Mouse (Mus musculus): ENCODE results near the gene Etv5. TPM values are rescaled to one million over a fixed set of nuclear protein-coding genes. Genes with fewer than 3 reads are reported as not detected.

The Etv5 gene
- total and polyA plus RNA-seq, 3 experiments = 15.6 to 84.7 (median 18.0) TPM

GRCm38 (mm10) chr16:22353639-22354038, 85.9 kb downstream of the Etv5 start:
- TF ChIP-seq POLR2AphosphoS5 (IDR thresholded peaks at IDR 0.05; ENCODE audit: insufficient replicate concordance, low read depth, low read length) (no peak), GATA1 (IDR thresholded peaks at IDR 0.05; ENCODE audit: borderline replicate concordance, low read length) (no peak), GATA2 (IDR thresholded peaks at IDR 0.05; ENCODE audit: borderline replicate concordance, low read depth, low read length) (no peak), TAL1 (conservative IDR thresholded peaks at IDR 0.05; ENCODE audit: low read depth, low read length) (no peak)
- Histone ChIP-seq H3K4me3 (ENCODE audit: low read depth, low read length) (no peak overlapping the region), H3K4me1 (ENCODE audit: insufficient read depth, low read depth, low read length) (no peaks in the 10 kb centered on the region), H3K27me3 (ENCODE audit: insufficient read depth, low read length) (no peaks in the 10 kb centered on the region; the same call in 1 of the 2 replicates), H3K36me3 (replicated peaks) (no peaks in the 10 kb centered on the region), H3K9me3 (replicated peaks) (no peaks in the 10 kb centered on the region)
- ATAC-seq (ENCODE audit: extremely low read depth, insufficient number of reproducible peaks, low FRiP score, poor library complexity, severe bottlenecking) (no peak), DNase-seq (ENCODE audit: low spot score) (no peak)

DNA sequence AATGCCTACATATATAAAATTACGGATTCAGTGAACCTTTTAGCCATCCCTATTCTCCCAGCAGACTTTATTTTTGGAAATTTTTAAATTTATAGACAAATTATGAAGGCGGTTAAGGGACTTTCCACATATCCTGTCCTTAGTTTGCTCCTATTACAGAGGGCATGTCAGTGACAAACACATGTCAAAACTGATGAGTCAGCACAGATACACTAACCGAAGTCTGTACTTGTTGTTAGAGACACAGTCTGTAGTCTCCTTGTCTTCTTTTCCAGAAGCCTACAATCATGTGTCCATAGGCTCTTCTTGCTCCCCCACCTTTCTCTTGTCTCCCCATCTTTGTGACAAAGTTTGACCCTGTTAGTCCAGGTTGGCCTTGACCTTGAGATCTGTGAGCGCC, 88.3 kb downstream of the Etv5 start:
- no peak overlapping the region for H3K4me3 ChIP-seq (ENCODE audit: low read depth, low read length)
- H3K27me3 ChIP-seq (ENCODE audit: insufficient read depth, low read length) = no peaks in the 10 kb centered on the region; the same call in 1 of the 2 replicates
- no peaks in the 10 kb centered on the region for H3K4me1 ChIP-seq (ENCODE audit: insufficient read depth, low read depth, low read length)
- H3K9me3 ChIP-seq (replicated peaks) = no peaks in the 10 kb centered on the region
- H3K36me3 ChIP-seq (replicated peaks) = no peaks in the 10 kb centered on the region
- TF ChIP-seq POLR2AphosphoS5 (IDR thresholded peaks at IDR 0.05; ENCODE audit: insufficient replicate concordance, low read depth, low read length) = no peak
- no peak for TF ChIP-seq TAL1 (conservative IDR thresholded peaks at IDR 0.05; ENCODE audit: low read depth, low read length)
- TF ChIP-seq GATA2 (IDR thresholded peaks at IDR 0.05; ENCODE audit: borderline replicate concordance, low read depth, low read length) = no peak
- TF ChIP-seq CTCF (IDR thresholded peaks at IDR 0.05; ENCODE audit: low read depth, low read length) = no peak
- TF ChIP-seq GATA1 (IDR thresholded peaks at IDR 0.05; ENCODE audit: borderline replicate concordance, low read length) = no peak
- ATAC-seq (ENCODE audit: extremely low read depth, insufficient number of reproducible peaks, low FRiP score, poor library complexity, severe bottlenecking) (no peak), DNase-seq (ENCODE audit: low spot score) (no peak)

- TF ChIP-seq POLR2AphosphoS5 (IDR thresholded peaks at IDR 0.05; ENCODE audit: insufficient replicate concordance, low read depth, low read length) = no peak
- no peak for TF ChIP-seq TAL1 (conservative IDR thresholded peaks at IDR 0.05; ENCODE audit: low read depth, low read length)
- TF ChIP-seq GATA1 (IDR thresholded peaks at IDR 0.05; ENCODE audit: borderline replicate concordance, low read length) = no peak
- TF ChIP-seq GATA2 (IDR thresholded peaks at IDR 0.05; ENCODE audit: borderline replicate concordance, low read depth, low read length) = no peak
- no peak for TF ChIP-seq CTCF (IDR thresholded peaks at IDR 0.05; ENCODE audit: low read depth, low read length)
- ATAC-seq (ENCODE audit: extremely low read depth, insufficient number of reproducible peaks, low FRiP score, poor library complexity, severe bottlenecking) (no peak), DNase-seq (ENCODE audit: low spot score) (no peak)
Measured at GRCm38 (mm10) chr16:22349798-22350197, 89.7 kb downstream of the Etv5 start.

DNA sequence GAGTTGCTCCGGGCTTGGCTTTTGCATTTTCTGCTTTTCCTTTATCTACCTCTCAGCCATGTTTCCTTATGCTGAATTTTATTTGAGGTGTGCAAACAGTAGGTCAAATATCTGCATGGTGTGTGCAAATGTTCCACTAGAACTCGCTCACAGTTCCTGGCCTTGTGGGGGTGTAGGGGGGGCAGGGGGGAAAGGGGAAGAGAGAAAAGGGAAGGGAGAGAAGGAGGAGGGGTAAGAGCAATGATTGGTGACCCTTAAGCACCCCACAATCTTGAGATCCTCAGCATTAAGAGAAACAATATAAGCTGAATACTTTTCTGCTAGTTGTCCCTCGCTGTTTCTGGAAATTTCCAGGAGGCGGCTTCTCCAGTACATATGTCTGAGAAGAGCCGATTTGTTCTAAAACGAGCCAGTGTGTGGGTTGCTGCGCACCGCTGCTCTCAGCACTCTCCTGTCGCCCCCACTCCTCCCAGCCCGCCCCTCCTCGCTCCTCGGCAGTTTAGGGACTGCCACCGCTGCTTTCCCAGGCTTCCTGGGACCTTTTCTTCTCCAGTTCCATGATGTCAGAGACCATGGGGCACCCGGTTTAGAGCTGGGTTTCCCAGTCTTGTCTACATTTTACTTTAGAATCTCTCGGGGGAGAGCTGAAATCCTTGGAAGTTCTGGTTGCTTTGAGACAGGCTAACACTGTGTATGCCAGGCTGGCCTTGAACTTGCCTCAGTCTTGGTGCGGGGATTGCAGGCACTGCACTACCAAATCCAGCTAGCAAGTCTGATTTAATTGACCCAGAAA, 90.8 kb downstream of the Etv5 start:
- no peak for DNase-seq (ENCODE audit: low spot score)

More at GRCm38 (mm10) chr16:22349798-22350197, 89.7 kb downstream of the Etv5 start:
- no peaks in the 10 kb centered on the region; the same call in 1 of the 2 replicates for H3K27me3 ChIP-seq (ENCODE audit: insufficient read depth, low read length)
- H3K9me3 ChIP-seq (replicated peaks) = no peaks in the 10 kb centered on the region
- no peaks in the 10 kb centered on the region for H3K4me1 ChIP-seq (ENCODE audit: insufficient read depth, low read depth, low read length)
- H3K4me3 ChIP-seq (ENCODE audit: low read depth, low read length) = no peak overlapping the region
- no peaks in the 10 kb centered on the region for H3K36me3 ChIP-seq (replicated peaks)

DNA sequence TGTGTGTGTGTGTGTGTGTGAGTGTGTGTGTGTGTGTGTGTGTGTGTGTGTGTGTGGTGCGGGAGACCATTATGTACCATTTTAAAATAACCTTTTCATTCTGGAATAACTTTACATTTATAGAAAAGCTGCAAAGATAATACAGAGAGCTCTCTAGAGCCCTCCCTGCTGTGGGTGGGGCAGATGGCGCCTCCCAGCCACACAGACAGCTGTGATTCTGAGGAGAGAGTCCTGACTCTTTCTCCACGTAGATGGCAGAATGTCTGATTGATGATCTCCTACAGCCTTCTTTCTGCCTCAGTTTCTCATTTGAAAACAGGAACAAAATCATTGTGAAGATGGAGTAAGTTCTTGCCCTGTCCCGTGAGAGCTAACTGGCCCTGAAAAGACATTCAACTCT, 91.5 kb downstream of the Etv5 start:
- H3K27me3 ChIP-seq (ENCODE audit: insufficient read depth, low read length) = no peaks in the 10 kb centered on the region
- DNase-seq (ENCODE audit: low spot score) = no peak
- TF ChIP-seq GATA2 (IDR thresholded peaks at IDR 0.05; ENCODE audit: borderline replicate concordance, low read depth, low read length) (no peak), TAL1 (conservative IDR thresholded peaks at IDR 0.05; ENCODE audit: low read depth, low read length) (no peak), GATA1 (IDR thresholded peaks at IDR 0.05; ENCODE audit: borderline replicate concordance, low read length) (no peak), CTCF (IDR thresholded peaks at IDR 0.05; ENCODE audit: low read depth, low read length) (no peak), POLR2AphosphoS5 (IDR thresholded peaks at IDR 0.05; ENCODE audit: insufficient replicate concordance, low read depth, low read length) (no peak)
- H3K36me3 ChIP-seq (replicated peaks) = no peaks in the 10 kb centered on the region
- ATAC-seq (ENCODE audit: extremely low read depth, insufficient number of reproducible peaks, low FRiP score, poor library complexity, severe bottlenecking) = no peak
- no peaks in the 10 kb centered on the region for H3K4me1 ChIP-seq (ENCODE audit: insufficient read depth, low read depth, low read length)
- H3K9me3 ChIP-seq (replicated peaks) = no peaks in the 10 kb centered on the region
- H3K4me3 ChIP-seq (ENCODE audit: low read depth, low read length) = no peak overlapping the region

More for the DNA sequence above, 90.8 kb downstream of the Etv5 start:
- Histone ChIP-seq H3K4me1 (ENCODE audit: insufficient read depth, low read depth, low read length) (no peaks in the 10 kb centered on the region), H3K36me3 (replicated peaks) (no peaks in the 10 kb centered on the region), H3K9me3 (replicated peaks) (no peaks in the 10 kb centered on the region), H3K4me3 (ENCODE audit: low read depth, low read length) (no peak overlapping the region), H3K27me3 (ENCODE audit: insufficient read depth, low read length) (no peaks in the 10 kb centered on the region)
- TF ChIP-seq CTCF (IDR thresholded peaks at IDR 0.05; ENCODE audit: low read depth, low read length) (no peak), TAL1 (conservative IDR thresholded peaks at IDR 0.05; ENCODE audit: low read depth, low read length) (no peak), POLR2AphosphoS5 (IDR thresholded peaks at IDR 0.05; ENCODE audit: insufficient replicate concordance, low read depth, low read length) (no peak), GATA1 (IDR thresholded peaks at IDR 0.05; ENCODE audit: borderline replicate concordance, low read length) (no peak), GATA2 (IDR thresholded peaks at IDR 0.05; ENCODE audit: borderline replicate concordance, low read depth, low read length) (no peak)
- no peak for ATAC-seq (ENCODE audit: extremely low read depth, insufficient number of reproducible peaks, low FRiP score, poor library complexity, severe bottlenecking)

DNA sequence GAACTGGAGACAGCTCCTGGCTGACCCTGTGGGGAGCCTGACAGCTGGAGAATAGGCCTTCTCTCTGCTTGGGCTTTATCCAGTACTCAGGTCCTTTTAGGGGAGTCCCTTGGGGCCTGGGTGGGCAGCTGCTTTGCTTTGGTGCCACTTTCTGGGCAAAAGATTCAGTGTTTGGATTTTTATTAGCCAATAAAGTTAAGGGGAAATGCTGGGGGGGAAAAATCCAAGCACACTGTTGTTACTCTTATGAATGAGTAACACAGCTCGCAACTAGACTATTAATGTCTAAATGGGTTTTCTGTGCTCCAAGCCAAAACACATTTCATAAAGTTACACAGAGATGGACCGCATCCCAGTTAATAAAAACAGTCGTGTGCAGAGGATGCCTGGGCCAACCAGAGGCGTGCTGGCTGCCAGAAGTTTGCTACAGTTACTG, 98.3 kb downstream of the Etv5 start:
- TF ChIP-seq POLR2AphosphoS5 (IDR thresholded peaks at IDR 0.05; ENCODE audit: insufficient replicate concordance, low read depth, low read length) = no peak
- TF ChIP-seq GATA1 (IDR thresholded peaks at IDR 0.05; ENCODE audit: borderline replicate concordance, low read length) = no peak
- TF ChIP-seq CTCF (IDR thresholded peaks at IDR 0.05; ENCODE audit: low read depth, low read length) = no peak
- TF ChIP-seq GATA2 (IDR thresholded peaks at IDR 0.05; ENCODE audit: borderline replicate concordance, low read depth, low read length) = no peak
- no peak for TF ChIP-seq TAL1 (conservative IDR thresholded peaks at IDR 0.05; ENCODE audit: low read depth, low read length)
- ATAC-seq (ENCODE audit: extremely low read depth, insufficient number of reproducible peaks, low FRiP score, poor library complexity, severe bottlenecking) (no peak), DNase-seq (ENCODE audit: low spot score) (no peak)
- Histone ChIP-seq H3K4me1 (ENCODE audit: insufficient read depth, low read depth, low read length) (no peaks in the 10 kb centered on the region), H3K27me3 (ENCODE audit: insufficient read depth, low read length) (no peaks in the 10 kb centered on the region), H3K9me3 (replicated peaks) (no peaks in the 10 kb centered on the region), H3K36me3 (replicated peaks) (no peaks in the 10 kb centered on the region), H3K4me3 (ENCODE audit: low read depth, low read length) (no peak overlapping the region)

All from G1E (cell line).